Mouse (Mus musculus) heart, adult 2 months (tissue): Measurements from ENCODE around the gene Slc4a11.

Source experiments
- CTCF ChIP-seq: fragments of 200-600 bp; IDR thresholded peaks from 2 replicates; pipeline ENCODE4 v1.8.1; 2022; ENCODE audit warnings: antibody characterized with exemption, mild to moderate bottlenecking, moderate library complexity
- EP300 ChIP-seq: fragments of 200-500 bp; IDR thresholded peaks from 2 replicates; pipeline ENCODE4 v1.6.1; 2011; ENCODE audit warnings: low read depth, low read length, control low read depth; ENCODE audit not compliant: insufficient read depth

DNA sequence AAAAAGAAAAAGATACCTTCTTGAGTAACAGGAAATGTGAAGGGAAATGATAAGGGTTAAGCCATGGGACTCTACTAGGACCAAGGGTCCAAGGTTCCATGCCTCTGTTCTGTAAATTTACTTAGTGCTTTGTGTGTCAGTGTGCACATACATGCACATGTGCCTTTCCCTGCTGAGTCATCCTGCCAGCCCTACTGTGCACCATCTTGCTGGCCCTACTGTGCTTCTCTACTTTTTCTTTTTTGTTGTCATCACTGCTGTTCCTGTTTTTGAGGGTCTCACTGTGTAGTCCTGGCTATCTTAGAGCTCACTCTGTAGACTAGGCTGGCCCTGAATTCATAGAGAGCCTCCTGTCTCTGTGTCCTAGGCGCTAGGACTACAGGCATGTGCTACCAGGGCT, 30.4 kb upstream of the Slc4a11 start:
- TF ChIP-seq CTCF (no peak), EP300 (no peak)
